Mouse (Mus musculus) embryonic facial prominence, embryonic 14.5 days (tissue): ENCODE results near the gene Ctsw. TPM values are rescaled to one million over a fixed set of nuclear protein-coding genes. Genes with fewer than 3 reads are reported as not detected.
"Not testable (repeated sequence)": the region's sequence is repeated elsewhere in the genome, so short reads cannot be mapped to it uniquely, and the experiment has no call there.

Experiments used
- ATAC-seq: fragments of 200-750 bp; cut with Nextera tagmentation; 2 replicates; pipeline ENCODE4 v1.8.0; 2017; ENCODE audit warnings: low read depth, moderate number of reproducible peaks, moderate TSS enrichment
- DNase-seq: peaks from one replicate; pipeline ENCODE4 v3.0.0-alpha.2; 2015; ENCODE audit warnings: low spot score
- H3K27ac ChIP-seq: fragments of 300-500 bp; sonication (generic); replicated peaks from 2 replicates; pipeline ENCODE4 v1.5.1; 2014; ENCODE audit warnings: low read depth, mild to moderate bottlenecking, low read length, moderate library complexity
- H3K27me3 ChIP-seq: fragments of 300-500 bp; sonication (generic); replicated peaks from 2 replicates; pipeline ENCODE4 v1.6.1; 2014; ENCODE audit warnings: low read length; ENCODE audit not compliant: control insufficient read depth, insufficient read depth
- H3K36me3 ChIP-seq: fragments of 300-500 bp; sonication (generic); 2 replicates; pipeline ENCODE4 v1.6.1; 2014; ENCODE audit warnings: low read length, mixed read lengths; ENCODE audit not compliant: control insufficient read depth, insufficient read depth
- H3K4me1 ChIP-seq: fragments of 300-500 bp; sonication (generic); 2 replicates; pipeline ENCODE4 v1.6.1; 2014; ENCODE audit warnings: antibody characterized with exemption, low read length; ENCODE audit not compliant: control insufficient read depth, insufficient read depth
- H3K4me2 ChIP-seq: fragments of 300-500 bp; sonication (generic); 2 replicates; pipeline ENCODE4 v1.6.1; 2014; ENCODE audit warnings: low read depth, mild to moderate bottlenecking, low read length, moderate library complexity, mixed read lengths
- H3K4me3 ChIP-seq: fragments of 300-500 bp; sonication (generic); 2 replicates; pipeline ENCODE4 v1.5.1; 2014; ENCODE audit warnings: low read depth, mild to moderate bottlenecking, low read length
- H3K9ac ChIP-seq: fragments of 300-500 bp; sonication (generic); 2 replicates; pipeline ENCODE4 v1.6.1; 2014; ENCODE audit warnings: low read depth, mild to moderate bottlenecking, low read length, moderate library complexity, mixed read lengths
- H3K9me3 ChIP-seq: fragments of 300-500 bp; sonication (generic); 2 replicates; pipeline ENCODE4 v1.6.1; 2016; ENCODE audit warnings: low read length; ENCODE audit not compliant: control insufficient read depth
- WGBS: fragments of 180-500 bp; shearing (Covaris S2); extraction: QIAGEN DNeasy Blood & Tissue Kit; methylation state at CpG from one replicate; pipeline ENCODE4 v1.1.7; 2014; 5-methylcytosine and 5-hydroxymethylcytosine counted together
- polyA plus RNA-seq: library from polyadenylated mRNA; unstranded; fragments of >200 nt; fragmentation: Nextera tagmentation; extraction: Ambion mirVana; gene quantifications from 2 replicates; pipeline ENCODE4 v1.2.1, GENCODE M21; 2014

The Ctsw gene
- polyA plus RNA-seq, 1 experiment from 2014 or later, result 0.85 TPM

DNA sequence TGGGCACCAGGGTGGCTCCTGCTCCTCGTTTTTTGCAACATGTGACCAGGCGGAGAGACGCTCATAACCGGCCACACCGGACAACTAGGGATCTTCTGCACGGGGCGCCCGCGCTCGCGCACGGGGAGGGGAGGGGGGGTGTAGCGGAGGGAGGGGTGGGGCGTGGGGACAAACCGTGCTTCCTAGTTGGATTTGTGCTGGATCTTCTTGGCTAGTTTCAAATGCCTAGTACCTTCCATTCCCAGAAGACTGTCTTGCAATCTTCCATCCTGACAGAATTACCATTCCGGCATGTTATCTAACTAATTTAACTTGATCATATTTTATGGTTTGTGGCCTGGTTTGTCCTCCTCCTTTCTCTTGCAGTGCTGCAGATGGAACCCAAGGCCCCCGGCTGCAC is 35.4 kb upstream of the Ctsw start, which contains the start of gene 1700020D05Rik:
1700020D05Rik (minus strand) TSS at position 101 of the 400 bp plus-strand sequence.
- H3K4me3 ChIP-seq, result no peak within 1 kb of the TSS
- peaks cover 4% of the 10 kb centered on the region for H3K9me3 ChIP-seq
- no peak within 1 kb of the TSS for H3K27ac ChIP-seq
- H3K9ac ChIP-seq, result no peak within 1 kb of the TSS
- H3K4me2 ChIP-seq, result no peak within 1 kb of the TSS
- no peak for ATAC-seq
- 0 out of 2 replicates have a peak, but pooled peaks cover 6% of the 10 kb centered on the region for H3K36me3 ChIP-seq
- 73% methylated on average over 13 of the region's 17 CpGs for WGBS
- DNase-seq, result no peak
- no peaks in the 10 kb centered on the region for H3K27me3 ChIP-seq
- H3K4me1 ChIP-seq, result no peaks in the 10 kb centered on the region

DNA sequence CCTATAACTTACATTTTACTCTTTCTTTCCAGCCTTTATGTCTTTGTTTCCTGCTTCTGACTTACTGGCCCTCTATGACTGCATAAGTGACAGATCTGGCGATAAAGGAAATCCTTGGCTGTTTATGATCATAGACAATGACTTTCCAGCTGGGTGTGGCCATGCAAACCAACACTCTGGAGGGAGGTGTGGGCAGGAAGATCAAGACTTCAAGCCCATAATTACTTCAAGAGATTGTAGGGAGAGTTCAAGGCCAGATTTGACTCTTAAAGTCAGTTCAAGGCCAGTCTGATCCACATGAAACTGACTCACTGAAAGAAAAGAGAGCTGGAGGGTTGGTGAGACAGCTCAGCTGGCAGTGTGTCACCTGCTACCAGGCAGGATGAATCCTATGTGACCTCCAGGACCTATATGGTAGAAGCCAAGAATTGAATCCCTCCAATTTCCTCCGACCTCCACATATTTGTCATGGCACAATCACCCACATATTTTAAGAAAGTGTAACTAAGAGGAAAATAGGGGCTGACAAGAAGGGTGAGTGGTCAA is 32.1 kb upstream of the Ctsw start:
- no peak overlapping the region for H3K27ac ChIP-seq
- no peaks in the 10 kb centered on the region for H3K4me1 ChIP-seq
- 86% methylated on average over 2 of the region's 2 CpGs for WGBS
- ATAC-seq, result no peak
- DNase-seq, result no peak
- no peaks in the 10 kb centered on the region for H3K27me3 ChIP-seq
- H3K9ac ChIP-seq, result no peak overlapping the region
- no peak overlapping the region for H3K4me3 ChIP-seq
- no peak overlapping the region for H3K4me2 ChIP-seq
- peaks cover 34% of the 10 kb centered on the region for H3K36me3 ChIP-seq
- no peaks in the 10 kb centered on the region for H3K9me3 ChIP-seq

DNA sequence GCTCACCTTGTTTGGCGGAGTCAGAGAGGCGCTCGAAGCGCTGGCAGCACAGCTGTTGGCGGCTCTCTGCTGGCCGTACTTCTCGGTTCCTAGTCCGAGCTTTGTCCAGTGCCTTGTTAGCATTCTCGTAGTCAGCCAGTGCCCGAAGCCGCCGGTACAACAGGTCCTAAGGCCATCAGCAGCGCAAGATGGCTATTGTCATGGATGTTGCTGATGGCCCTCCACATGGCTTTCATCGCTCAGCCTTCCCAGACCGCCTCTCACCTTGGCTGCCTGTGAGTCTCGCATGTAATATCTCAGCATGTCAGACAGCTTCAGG is 27.7 kb upstream of the Ctsw start:
- no peak overlapping the region for H3K9ac ChIP-seq
- WGBS, result 89% methylated on average over 10 of the region's 16 CpGs
- no peaks in the 10 kb centered on the region; the same call in 1 of the 2 replicates for H3K4me1 ChIP-seq
- H3K9me3 ChIP-seq, result no peaks in the 10 kb centered on the region
- DNase-seq (no peak), ATAC-seq (no peak)
- H3K27ac ChIP-seq, result no peak overlapping the region
- no peak overlapping the region for H3K4me2 ChIP-seq
- no peaks in the 10 kb centered on the region for H3K27me3 ChIP-seq
- peaks cover 59% of the 10 kb centered on the region for H3K36me3 ChIP-seq
- H3K4me3 ChIP-seq, result no peak overlapping the region

DNA sequence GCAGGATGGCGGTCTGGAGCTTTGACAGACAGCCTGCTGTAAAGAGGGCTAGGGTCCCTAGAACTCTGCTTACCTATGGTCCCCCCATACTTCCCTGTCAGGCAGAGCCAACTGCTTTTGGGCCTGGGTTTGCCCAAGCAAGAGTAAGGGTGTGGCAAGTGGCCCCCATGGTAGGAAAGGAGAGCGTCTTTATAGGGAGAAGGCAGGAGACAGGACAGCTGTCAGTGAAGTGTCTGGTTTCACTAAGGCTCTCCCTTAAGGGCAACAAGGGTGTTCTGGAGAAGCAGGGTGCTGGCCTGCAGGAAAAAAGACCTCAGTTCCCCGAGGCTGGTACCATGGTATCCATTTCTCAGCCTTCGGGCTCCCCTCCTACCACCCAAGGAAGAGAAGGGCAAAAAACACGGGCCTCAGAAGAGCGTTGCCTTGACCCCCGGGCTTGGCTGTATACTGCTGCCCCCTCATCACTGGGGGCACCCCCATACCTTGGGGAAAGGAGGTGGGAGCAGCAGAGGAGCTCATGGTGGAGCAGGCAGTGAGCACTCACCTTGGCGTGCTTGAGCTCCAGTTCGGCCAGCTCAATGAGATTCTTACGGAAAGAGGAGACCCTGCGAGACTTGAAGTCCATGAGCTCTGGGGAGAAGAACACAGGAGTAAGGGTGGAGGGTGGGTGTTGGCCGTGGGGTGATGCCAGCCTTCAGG is 27.2 kb upstream of the Ctsw start:
- H3K27ac ChIP-seq, result no peak overlapping the region
- no peak overlapping the region for H3K4me2 ChIP-seq
- DNase-seq (no peak), ATAC-seq (no peak)
- 81% methylated on average over 12 of the region's 12 CpGs for WGBS
- H3K9me3 ChIP-seq, result no peaks in the 10 kb centered on the region
- no peak overlapping the region for H3K4me3 ChIP-seq
- H3K4me1 ChIP-seq, result no peaks in the 10 kb centered on the region; the same call in 1 of the 2 replicates
- H3K27me3 ChIP-seq, result no peaks in the 10 kb centered on the region
- peaks cover 59% of the 10 kb centered on the region for H3K36me3 ChIP-seq
- H3K9ac ChIP-seq, result no peak overlapping the region

DNA sequence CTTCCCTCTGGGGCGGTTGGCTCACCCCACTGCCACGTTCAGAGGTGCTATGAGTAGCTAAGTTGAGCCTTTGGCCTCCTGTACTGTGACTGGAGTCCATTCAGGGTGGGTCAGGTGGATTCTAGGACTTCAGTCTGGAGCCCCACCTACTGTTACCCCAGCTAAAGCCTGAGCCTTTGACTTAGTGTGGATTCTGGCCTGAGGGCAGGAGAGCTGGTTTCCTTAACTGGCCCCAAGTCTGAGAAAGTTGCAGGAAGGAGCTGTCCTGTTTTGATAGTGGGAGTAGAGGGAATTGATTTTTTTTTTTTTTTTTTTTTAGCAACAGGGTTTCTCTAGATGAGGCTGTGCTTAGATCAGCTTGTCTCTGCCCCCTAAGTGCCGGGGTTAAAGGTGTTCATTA is 26.0 kb upstream of the Ctsw start:
- Histone ChIP-seq H3K4me2 (no peak overlapping the region), H3K4me1 (no peaks in the 10 kb centered on the region; the same call in 1 of the 2 replicates), H3K27me3 (no peaks in the 10 kb centered on the region), H3K4me3 (no peak overlapping the region), H3K9ac (no peak overlapping the region), H3K27ac (no peak overlapping the region), H3K9me3 (no peaks in the 10 kb centered on the region), H3K36me3 (peaks cover 59% of the 10 kb centered on the region)
- ATAC-seq (no peak), DNase-seq (no peak)
- WGBS, result 88% methylated on average over 3 of the region's 3 CpGs

DNA sequence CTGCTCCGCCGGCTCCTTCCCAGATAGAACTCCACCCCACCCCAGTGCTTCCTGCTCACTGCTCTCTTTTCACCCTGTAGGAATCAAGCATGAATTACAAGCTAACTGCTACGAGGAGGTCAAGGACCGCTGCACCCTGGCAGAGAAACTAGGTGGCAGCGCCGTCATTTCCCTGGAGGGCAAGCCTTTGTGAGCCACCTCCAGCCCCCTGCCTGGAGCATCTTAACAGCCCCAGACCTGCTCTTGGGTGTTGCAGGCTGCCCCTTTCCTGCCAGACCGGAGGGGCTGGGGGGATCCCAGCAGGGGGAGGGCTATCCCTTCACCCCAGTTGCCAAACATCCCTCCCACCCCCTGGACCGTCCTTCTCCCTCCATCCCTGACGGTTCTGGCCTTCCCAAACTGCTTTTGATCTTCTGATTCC is 25.0 kb upstream of the Ctsw start:
- ATAC-seq, DNase-seq, H3K9ac ChIP-seq, H3K9me3 ChIP-seq, H3K4me3 ChIP-seq, H3K4me1 ChIP-seq, H3K27ac ChIP-seq, H3K27me3 ChIP-seq, H3K4me2 ChIP-seq: not testable (repeated sequence)
- WGBS, result 73% methylated on average over 9 of the region's 9 CpGs
- peaks cover 56% of the 10 kb centered on the region for H3K36me3 ChIP-seq

DNA sequence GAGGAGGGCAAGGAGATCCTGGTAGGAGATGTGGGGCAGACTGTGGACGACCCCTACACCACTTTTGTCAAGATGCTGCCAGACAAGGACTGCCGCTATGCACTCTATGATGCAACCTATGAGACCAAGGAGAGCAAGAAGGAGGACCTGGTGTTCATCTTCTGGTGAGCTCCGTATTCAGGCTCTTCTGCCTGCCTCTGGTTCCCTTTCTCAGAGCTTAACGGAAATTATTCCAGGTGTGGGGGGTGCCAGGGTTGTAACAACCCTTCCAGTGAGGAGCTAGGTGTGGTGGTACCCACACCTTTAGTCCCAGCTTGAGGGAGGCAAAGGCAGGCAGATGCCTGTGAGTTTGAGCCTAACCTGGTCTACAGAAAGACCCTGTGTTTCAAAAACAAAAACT is 24.3 kb upstream of the Ctsw start:
- no peak overlapping the region for H3K9ac ChIP-seq
- H3K27ac ChIP-seq, result no peak overlapping the region
- WGBS, result 81% methylated on average over 4 of the region's 4 CpGs
- H3K36me3 ChIP-seq, result peaks cover 54% of the 10 kb centered on the region
- no peaks in the 10 kb centered on the region for H3K27me3 ChIP-seq
- no peaks in the 10 kb centered on the region for H3K9me3 ChIP-seq
- no peak for ATAC-seq
- peaks cover 3% of the 10 kb centered on the region; the same call in 1 of the 2 replicates for H3K4me1 ChIP-seq
- H3K4me3 ChIP-seq, result no peak overlapping the region
- DNase-seq, result no peak
- H3K4me2 ChIP-seq, result no peak overlapping the region

DNA sequence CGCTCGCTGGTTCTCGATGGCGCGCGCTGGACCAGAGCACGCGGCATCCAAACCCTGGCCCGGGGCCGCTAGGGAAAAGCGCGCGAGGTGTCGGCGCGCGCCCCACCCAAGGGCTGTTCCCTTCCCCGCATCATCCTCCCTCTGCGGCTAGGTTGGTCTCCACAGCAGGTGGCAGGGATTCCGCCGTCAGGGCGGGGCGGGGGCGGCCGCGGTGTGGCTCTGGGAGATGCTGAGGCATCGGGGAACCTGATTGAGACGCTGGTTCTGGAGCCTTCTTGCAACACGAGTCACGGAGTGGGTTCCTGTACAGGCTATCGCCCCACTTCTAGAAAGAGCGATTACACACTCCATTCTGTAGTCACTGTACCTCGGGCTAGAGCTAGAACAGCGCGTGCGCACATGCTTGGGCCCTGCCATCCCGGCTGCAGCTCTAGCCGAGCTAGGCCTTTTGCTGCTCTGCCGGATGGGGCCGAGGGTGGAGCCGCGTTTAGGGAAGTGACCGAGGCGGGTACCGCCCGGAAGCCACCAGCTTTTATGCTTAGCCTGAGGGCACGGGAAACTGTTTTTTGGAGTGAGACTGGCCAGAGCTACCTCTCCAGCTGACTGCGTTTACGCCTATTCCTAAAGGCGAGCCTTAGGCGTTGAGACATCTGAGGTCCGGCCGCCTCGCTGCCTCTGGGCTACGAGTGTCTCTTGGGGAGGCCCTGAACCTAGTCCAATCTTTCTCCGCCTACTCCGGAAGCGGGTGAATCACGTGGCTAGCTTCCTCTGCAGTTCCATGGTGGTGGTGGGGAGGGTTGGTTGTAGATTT is 22.8 kb upstream of the Ctsw start:
- peak overlapping the region; percentile 73 for H3K4me2 ChIP-seq
- H3K27ac ChIP-seq, result peak overlapping the region; percentile 98
- under 1% methylated on average over 42 of the region's 59 CpGs for WGBS
- H3K4me1 ChIP-seq, result peaks cover 12% of the 10 kb centered on the region
- no peaks in the 10 kb centered on the region for H3K9me3 ChIP-seq
- H3K9ac ChIP-seq, result peak overlapping the region; percentile 96
- peak; percentile 88 for DNase-seq
- H3K4me3 ChIP-seq, result peak overlapping the region; percentile 93
- no peaks in the 10 kb centered on the region for H3K27me3 ChIP-seq
- H3K36me3 ChIP-seq, result peaks cover 43% of the 10 kb centered on the region
- ATAC-seq, result peak; percentile 6; the same call in 1 of the 2 replicates
